Mouse (Mus musculus) adrenal gland, postnatal 4 days (tissue): Measurements from ENCODE around the gene Mrps34. TPM values are rescaled to one million over a fixed set of nuclear protein-coding genes. Genes with fewer than 3 reads are reported as not detected.

Source experiments
- DNase-seq, 2 experiments: peaks; one replicate each; pipeline ENCODE4 v3.0.0; 2021 to 2022; ENCODE audit warnings: low spot score in 2 of 2, mixed read lengths in 2 of 2
- long read RNA-seq, 2 experiments: library from polyadenylated mRNA; stranded (forward); transcript quantifications; one replicate each; pipeline ENCODE4 v2.0.0; 2021
- total RNA-seq, 2 experiments: library from RNA; stranded (reverse); gene quantifications; 2 replicates each; pipeline ENCODE4 v1.2.3; 2021

Mrps34 gene
- 100 to 1,000 TPM; 135 to 137 TPM for total RNA-seq
- long read RNA-seq, experiment 1, transcript Mrps34-201 (3 exons, 918 nt), result major isoform, 125 of 144 reads
- long read RNA-seq, experiment 1, partial matches to known transcripts, result 6 of 144 reads
- long read RNA-seq, experiment 1, other reads (novel, unspliced or antisense), result 9 of 144 reads
- long read RNA-seq, experiment 2, transcript Mrps34-202 (2 exons, 899 nt), result minor isoform, 8 of 150 reads
- long read RNA-seq, experiment 2, transcript Mrps34-201 (3 exons, 918 nt), result major isoform, 118 of 150 reads
- long read RNA-seq, experiment 2, partial matches to known transcripts, result 5 of 150 reads
- long read RNA-seq, experiment 2, other reads (novel, unspliced or antisense), result 18 of 150 reads

- peak; percentile 56 to 74 for DNase-seq
These were observed at the start of gene Mrps34, which contains the start of gene Eme2 for GRCm38 (mm10) chr17:24894995-24895547. Gene Mrps34 (plus strand): TSS chr17:24895116. Gene Eme2 (minus strand): TSS chr17:24895087.

- no peak for DNase-seq
These were observed 47.5 kb upstream of the Mrps34 start for GRCm38 (mm10) chr17:24847386-24847785.

- no peak for DNase-seq
These were observed 46.3 kb upstream of the Mrps34 start for GRCm38 (mm10) chr17:24848600-24849031.

GRCm38 (mm10) chr17:24849733-24850064, 45.2 kb upstream of the Mrps34 start:
- DNase-seq, result no peak

GRCm38 (mm10) chr17:24850065-24850772, 44.7 kb upstream of the Mrps34 start, which contains the start of gene Fahd1:
Gene Fahd1 (minus strand): TSS chr17:24850364.
- DNase-seq, result peak; percentile 75 to 88

GRCm38 (mm10) chr17:24850773-24851127, 44.2 kb upstream of the Mrps34 start:
- DNase-seq, result no peak

GRCm38 (mm10) chr17:24851381-24852125, 43.4 kb upstream of the Mrps34 start:
- DNase-seq, result no peak

- no peak for DNase-seq
These were observed 39.0 kb upstream of the Mrps34 start for GRCm38 (mm10) chr17:24855838-24856464.

GRCm38 (mm10) chr17:24856589-24856988, 38.3 kb upstream of the Mrps34 start:
- no peak for DNase-seq

- no peak for DNase-seq
These were observed 37.0 kb upstream of the Mrps34 start for GRCm38 (mm10) chr17:24857831-24858470.

GRCm38 (mm10) chr17:24858967-24859366, 35.9 kb upstream of the Mrps34 start:
- no peak for DNase-seq

- DNase-seq, result no peak
These were observed 34.8 kb upstream of the Mrps34 start for GRCm38 (mm10) chr17:24860076-24860475.

- DNase-seq, result no peak
These were observed 33.1 kb upstream of the Mrps34 start for GRCm38 (mm10) chr17:24861785-24862184.

- no peak for DNase-seq
These were observed 29.1 kb upstream of the Mrps34 start, which contains the start of gene Igfals for GRCm38 (mm10) chr17:24865776-24866175. Gene Igfals (plus strand): TSS chr17:24865997.

- DNase-seq, result no peak
These were observed 27.0 kb upstream of the Mrps34 start for GRCm38 (mm10) chr17:24867914-24868313.

GRCm38 (mm10) chr17:24873695-24874404, 21.1 kb upstream of the Mrps34 start:
- no peak for DNase-seq

GRCm38 (mm10) chr17:24874405-24874745, 20.5 kb upstream of the Mrps34 start:
- no peak for DNase-seq

- DNase-seq, result no peak
These were observed 19.9 kb upstream of the Mrps34 start for GRCm38 (mm10) chr17:24874989-24875388.

GRCm38 (mm10) chr17:24877336-24878116, 17.4 kb upstream of the Mrps34 start:
- DNase-seq, result no peak
